Mouse (Mus musculus) urinary bladder, postnatal 10 days (tissue): ENCODE data around the gene Cebpg.

ENCODE experiments used
- DNase-seq: peaks from one replicate; pipeline ENCODE4 v3.0.0; 2022; ENCODE audit warnings: low spot score

The Cebpg gene

GRCm38 (mm10) chr7:35056436-35056864 lies at the start of gene Cebpg:
Gene Cebpg (minus strand): TSS chr7:35056573.
- DNase-seq: peak; percentile 93

DNA sequence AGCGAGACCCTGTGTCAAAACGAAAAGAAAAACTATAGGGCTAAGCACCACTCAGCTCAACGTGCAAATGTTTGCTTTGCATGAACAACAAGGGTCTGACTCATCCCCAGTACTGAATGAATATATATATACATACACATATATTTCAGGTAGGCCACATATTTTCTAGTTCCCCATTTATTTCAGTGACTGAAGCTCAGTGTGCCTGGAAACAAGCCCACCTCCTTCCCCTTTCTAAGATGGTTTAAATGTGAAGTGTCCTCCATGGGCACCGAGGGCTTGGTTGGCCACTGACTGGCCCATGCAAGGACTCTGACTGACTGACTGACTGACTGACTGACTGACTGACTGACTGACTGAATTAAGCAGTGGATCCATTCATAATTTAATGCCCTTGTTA lies 43.2 kb upstream of the Cebpg start:
- no peak for DNase-seq

- DNase-seq: no peak
Observed at GRCm38 (mm10) chr7:35098777-35099176, 42.4 kb upstream of the Cebpg start.

GRCm38 (mm10) chr7:35094975-35095678 lies 38.8 kb upstream of the Cebpg start:
- no peak for DNase-seq

- DNase-seq: no peak
Observed at GRCm38 (mm10) chr7:35090550-35090949, 34.2 kb upstream of the Cebpg start.

DNA sequence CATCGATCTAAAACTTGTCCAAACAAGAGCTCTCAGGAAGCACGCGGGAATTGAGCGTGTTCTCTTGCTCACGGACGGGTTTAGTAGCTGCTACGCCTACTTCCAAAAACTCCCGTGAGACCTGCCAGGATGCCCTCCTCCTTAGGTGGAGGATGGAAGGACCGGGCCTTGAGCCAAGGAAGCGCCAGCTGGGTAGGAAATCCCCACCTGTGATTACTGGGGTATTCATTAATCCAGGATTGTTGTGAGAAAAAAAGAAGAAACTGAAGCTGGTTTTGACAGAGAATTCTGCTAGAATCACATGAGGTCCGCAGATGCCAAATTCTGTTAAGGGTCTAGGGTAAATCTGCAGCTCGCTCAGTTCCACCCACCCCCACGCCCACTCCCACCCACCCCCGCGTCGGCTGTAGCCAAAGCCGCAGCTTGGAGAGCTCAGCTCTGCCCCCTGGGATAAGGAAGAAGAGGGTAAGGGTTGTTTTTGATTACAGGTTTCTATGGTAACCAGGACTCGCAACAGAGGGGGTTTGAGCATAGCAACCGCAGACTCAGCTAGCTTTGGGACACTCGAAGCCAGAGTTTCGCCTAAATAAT lies 30.0 kb upstream of the Cebpg start:
- no peak for DNase-seq

- DNase-seq: no peak
Observed at GRCm38 (mm10) chr7:35084565-35085360, 28.4 kb upstream of the Cebpg start.

GRCm38 (mm10) chr7:35081406-35082104 lies 25.2 kb upstream of the Cebpg start:
- DNase-seq: no peak

DNA sequence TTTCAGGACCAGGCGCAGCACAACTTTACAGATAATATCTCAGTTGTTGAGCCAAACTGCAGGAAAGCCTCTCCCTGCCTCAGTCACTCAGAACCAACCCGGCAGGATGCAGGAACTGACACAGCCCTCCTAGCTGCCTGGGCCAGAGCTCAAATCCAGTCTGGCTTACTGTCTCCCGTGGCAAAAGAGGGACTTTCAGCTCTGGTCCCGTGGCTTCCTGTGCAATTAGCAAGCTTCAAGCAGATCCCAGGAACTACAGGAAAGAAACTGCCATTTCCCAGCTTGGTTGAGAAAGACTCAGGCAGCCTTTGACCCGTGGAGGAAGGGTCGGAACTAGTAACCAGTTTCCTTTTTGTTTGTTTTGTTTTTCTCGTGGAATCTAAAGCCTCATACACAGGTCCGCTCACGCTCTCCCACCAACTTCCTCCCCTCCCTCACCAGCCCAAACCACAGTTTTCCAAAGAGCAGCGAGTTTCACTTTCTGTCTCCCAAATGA lies 24.5 kb upstream of the Cebpg start:
- DNase-seq: no peak

DNA sequence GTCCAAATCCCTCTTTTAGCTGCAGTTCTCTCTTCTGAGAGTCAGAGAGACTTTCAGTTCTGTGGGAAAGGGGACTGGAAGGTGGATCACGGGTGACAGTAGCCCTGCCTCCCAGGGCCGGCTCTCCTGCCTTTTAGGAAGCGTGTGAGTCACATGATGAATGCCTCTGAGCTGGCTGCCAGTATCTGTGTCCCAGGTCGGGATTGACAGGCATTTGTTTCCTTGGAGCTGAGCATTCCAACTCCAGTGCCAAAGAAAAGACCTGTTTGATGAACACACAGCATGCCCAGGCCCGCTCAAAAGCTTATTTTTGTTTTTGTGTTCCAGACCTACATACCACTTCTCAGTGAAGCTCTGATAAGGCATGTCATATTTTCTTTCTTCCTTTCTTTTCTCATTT lies 20.3 kb upstream of the Cebpg start:
- no peak for DNase-seq

DNA sequence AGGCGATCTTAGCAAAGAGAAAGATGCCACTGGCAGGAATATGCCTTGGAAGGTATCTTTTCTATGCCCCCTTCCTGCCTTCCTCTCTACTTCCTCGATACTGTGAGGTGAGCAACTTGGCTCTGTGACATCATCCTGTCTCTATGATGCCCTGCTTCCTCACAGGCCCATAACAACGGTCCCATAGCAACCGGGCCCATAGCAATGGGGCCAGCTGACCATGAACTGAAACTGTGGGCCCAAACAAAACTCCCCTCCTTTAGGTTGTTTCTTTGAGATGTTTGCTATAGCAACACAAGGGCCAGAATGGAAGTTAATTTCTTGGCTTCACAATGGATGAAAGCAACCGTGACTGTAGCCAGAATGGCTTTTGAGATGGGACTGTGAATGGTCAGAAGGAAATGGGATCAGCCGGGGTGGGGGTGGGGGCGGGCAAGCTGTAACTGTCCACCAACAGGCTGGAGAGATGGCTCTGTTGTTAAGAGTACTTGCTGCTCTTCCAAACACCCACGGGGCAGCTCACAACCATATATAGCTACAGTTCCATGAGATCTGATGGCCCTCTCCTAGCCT lies 10.4 kb upstream of the Cebpg start:
- DNase-seq: no peak

DNA sequence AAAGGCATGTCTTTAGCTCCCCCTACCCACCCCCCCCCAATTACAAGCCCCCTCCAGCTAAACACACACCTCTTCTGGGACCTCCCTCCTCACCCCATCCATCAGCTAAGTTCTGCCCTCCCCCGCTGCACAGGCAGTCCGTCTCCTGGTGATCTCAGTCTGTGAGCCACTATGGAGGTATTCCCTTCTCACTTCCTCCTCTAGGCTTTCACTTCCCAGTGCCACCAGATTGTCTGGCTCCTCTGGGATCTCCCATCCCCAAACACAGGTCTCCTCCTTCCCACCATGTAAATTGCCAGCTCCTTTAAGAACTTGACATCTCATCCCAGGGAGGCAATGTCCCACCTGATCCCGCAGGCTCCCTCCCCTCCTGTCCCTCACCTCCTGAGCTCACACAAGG lies 9.6 kb upstream of the Cebpg start:
- no peak for DNase-seq

DNA sequence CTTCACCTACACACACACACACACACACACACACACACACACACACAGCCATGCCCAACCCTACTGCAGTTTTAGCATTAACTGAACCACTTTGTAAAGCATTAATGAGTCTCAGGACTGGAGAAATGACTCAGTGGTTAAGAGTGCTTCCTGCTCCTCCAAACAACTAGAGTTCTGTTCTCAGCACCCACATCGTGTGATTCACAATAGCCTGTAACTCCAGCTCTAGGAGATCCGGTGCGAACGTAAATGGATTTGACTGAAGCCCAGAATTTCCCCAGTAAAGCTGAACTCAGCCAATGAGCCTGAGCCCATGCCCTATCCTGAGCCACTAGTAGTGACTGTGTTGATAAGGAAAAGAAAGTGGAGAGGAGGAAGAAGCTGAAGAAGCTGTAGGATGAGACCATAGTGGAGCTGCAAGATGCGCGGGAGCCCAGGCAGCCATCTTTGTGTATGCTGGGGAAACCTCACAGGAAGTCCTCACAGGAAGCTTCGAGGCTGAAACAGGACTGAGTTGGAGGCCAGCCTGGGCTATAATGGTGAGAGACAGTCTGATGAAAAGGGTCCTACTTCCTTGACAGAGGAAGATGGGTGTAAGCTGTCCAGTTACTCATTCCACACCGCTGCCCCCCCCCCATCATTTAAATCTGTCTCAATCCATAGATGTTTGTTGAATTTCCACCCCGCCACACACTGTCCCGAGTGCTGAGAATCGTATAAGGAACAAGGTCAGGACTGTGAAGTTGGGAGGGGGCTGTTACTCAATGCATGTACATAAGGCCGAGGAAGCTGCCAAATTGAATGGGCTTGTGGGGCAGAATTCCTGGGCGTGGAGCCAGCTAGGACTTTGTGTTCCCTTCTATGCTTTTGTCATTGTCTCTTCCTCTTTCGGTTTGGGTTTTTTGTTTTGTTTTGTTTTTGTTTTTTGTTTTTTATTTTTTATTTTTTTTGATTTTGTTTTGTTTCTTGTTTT lies 8.2 kb upstream of the Cebpg start:
- DNase-seq: no peak

GRCm38 (mm10) chr7:35059467-35059866 lies 3.1 kb upstream of the Cebpg start:
- no peak for DNase-seq

DNA sequence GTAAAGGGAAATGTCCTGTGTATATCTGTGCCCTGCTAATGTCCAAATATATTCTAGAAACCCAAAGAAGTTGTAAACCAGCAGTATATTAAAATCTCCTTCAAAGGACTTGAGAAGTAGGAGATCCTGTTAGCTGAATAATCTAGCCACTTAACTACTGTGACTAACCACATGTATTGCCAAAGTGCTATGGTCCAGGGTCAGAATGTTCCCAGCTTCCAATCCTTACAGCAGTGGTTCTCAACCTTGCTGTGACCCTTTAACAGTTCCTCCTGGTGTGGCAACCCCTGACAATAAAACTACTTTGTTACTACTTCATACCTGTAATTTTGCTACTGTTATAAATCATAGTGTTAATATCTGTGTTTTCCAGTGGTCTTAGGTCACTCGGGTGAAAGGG lies 2.0 kb upstream of the Cebpg start:
- no peak for DNase-seq

DNA sequence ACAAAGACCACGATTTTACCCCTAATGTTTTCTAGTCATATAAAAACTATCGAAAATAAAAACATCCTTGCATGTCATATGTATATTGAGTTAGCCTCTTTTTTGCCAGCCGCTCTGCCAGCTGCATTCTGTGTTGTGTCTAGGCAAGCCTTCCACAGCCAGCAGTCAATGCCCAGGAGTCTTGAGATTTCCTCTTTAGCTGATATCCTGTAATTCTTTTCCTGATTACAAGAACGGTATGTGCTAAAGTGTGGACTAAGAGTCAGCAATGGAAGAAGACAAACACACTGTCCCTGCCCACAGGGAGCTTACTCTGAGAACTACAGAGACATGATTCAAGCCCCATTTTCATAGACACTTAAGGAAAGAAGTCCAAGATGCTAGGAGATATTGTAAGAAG lies 1.2 kb upstream of the Cebpg start:
- no peak for DNase-seq

DNA sequence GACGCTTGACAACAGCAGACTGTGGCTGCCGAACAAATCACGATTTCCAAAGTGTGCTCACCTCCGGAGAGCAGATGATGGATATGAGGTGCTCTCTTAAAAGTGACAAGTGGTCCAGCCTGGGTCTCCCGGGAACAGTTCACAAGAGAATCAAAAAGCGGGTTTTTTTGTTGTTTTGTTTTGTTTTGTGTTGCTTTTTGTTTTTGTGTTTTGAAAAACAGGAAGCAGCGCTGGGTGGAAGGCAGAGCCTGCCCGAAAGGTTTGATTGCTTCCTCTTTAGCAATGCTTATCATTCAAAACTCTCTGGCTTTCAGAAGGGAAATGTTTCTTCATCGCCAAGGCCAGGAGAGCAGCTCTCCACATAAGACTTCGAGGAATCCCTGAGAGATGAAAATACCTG lies 626 bp upstream of the Cebpg start:
- DNase-seq: no peak

DNA sequence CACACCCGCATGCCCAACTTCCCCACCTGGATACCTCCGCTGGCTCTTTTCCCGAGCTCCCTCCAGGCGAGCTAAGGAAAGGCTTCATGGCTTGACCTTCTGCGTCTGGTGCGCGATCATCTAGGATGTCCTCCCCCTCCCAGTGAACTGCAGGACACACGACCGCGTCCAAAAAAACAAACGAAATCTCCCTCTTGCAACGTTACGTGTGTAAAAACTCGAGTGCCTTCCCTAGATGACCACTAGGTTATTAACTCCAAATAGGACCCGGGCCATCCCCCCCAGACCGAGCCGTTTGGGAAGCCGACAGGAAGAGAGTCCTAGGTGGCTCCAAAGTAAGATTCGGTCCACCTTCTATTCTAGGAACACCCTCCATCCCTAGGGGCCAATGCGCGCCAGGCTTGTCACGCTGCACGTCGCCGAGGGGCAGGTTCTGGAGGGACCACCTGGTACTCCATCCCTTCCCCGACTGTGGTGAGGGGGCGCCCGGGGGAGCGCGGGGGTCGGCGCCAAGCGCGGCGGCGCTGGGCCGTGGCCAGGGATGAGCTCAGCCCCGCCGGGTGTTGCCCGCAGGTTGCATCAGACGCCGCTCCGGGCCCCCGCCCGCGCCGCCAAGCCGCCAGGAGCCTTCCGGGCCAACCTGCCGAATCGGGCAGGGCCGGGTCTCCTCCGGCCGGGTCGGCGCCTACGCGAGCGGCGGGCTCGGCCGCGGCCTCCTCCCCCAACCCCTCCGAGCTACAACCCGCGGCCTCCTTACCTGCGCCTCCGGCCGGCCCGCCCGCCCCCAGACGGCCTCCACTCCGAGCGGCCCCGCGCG lies 546 bp downstream of the Cebpg start:
- DNase-seq: no peak

GRCm38 (mm10) chr7:35054977-35055618 lies 1.3 kb downstream of the Cebpg start:
- no peak for DNase-seq
